Mouse (Mus musculus) lung, adult 2 months (tissue): ENCODE data around the gene Nop58.

Experiments
- CTCF ChIP-seq: fragments of 200-500 bp; IDR thresholded peaks from 2 replicates; pipeline ENCODE4 v1.5.1; 2011; ENCODE audit warnings: mild to moderate bottlenecking, low read length, control low read depth; ENCODE audit not compliant: insufficient read depth
- POLR2A ChIP-seq: fragments of 200-500 bp; IDR thresholded peaks from 2 replicates; pipeline ENCODE4 v1.6.1; 2011; ENCODE audit warnings: low read depth, mild to moderate bottlenecking, control low read depth, low read length, borderline replicate concordance; ENCODE audit errors: extremely low read depth

DNA sequence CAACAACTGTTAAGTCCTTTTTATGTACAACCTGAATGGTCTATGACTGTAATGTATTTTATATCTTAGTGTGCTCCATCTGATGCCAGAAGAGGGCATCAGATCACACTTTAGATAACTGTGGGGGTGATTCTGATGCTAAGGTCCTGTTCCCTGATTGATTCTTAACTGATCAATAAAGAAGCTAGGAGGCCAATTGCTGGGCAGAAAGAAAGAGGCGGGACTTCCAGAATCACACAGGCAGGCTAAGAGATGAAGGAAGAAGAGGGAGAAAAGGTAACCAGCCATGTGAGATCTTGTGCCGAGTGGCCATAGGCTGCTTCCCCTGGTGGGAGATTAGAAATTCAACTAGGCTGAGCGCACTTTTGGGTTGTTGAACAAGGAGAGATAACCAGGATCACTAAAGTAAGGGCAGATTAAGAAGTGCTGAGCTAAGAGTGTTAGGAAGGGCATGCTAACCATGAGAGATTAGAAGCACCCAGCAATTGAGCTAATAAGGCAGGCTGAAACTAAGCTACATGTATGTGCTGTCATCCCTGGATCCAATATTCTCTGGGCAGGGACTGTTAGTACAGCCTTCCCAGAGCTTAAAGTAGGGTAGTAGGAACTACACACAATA is 33.5 kb upstream of the Nop58 start:
- TF ChIP-seq CTCF (no peak), POLR2A (no peak)
